Mouse (Mus musculus): ENCODE measurements at regions not wholly inside any gene's neighbourhood (a gene's known extent, or its start where the extent isn't known, plus 50 kb on each side); places are given as distances from the start of the nearest gene placed in this dataset.

GRCm38 (mm10) chr3:17799120-17799519 lies 149.1 kb upstream of the Cypt12 start:
- Histone ChIP-seq H3K9ac (no peak overlapping the region), H3K4me3 (replicated peaks) (no peak overlapping the region), H3K4me1 (peaks cover 8% of the 10 kb centered on the region), H3K9me3 (replicated peaks) (no peaks in the 10 kb centered on the region), H3K27ac (replicated peaks) (no peak overlapping the region), H3K27me3 (peaks cover 33% of the 10 kb centered on the region), H3K4me2 (replicated peaks) (no peak overlapping the region), H3K36me3 (no peaks in the 10 kb centered on the region)
- ATAC-seq (ENCODE audit: insufficient number of reproducible peaks, low FRiP score, low TSS enrichment, low read depth) = no peak
- 53% methylated on average over 6 of the region's 6 CpGs for WGBS

- Histone ChIP-seq H3K27ac (replicated peaks) (no peak overlapping the region), H3K36me3 (no peaks in the 10 kb centered on the region), H3K9me3 (replicated peaks) (no peaks in the 10 kb centered on the region), H3K4me1 (no peaks in the 10 kb centered on the region), H3K9ac (no peak overlapping the region), H3K4me3 (replicated peaks) (no peak overlapping the region), H3K4me2 (replicated peaks) (no peak overlapping the region), H3K27me3 (peaks cover 17% of the 10 kb centered on the region)
- WGBS = 65% methylated on average over 2 of the region's 2 CpGs
- ATAC-seq (ENCODE audit: insufficient number of reproducible peaks, low FRiP score, low TSS enrichment, low read depth) = no peak
These were observed 147.4 kb upstream of the Cypt12 start for GRCm38 (mm10) chr3:17800810-17801209.

- Histone ChIP-seq H3K9me3 (replicated peaks) (no peaks in the 10 kb centered on the region), H3K27me3 (peaks cover 10% of the 10 kb centered on the region), H3K27ac (replicated peaks) (no peak overlapping the region), H3K9ac (no peak overlapping the region), H3K4me2 (replicated peaks) (no peak overlapping the region), H3K4me1 (no peaks in the 10 kb centered on the region), H3K36me3 (no peaks in the 10 kb centered on the region), H3K4me3 (replicated peaks) (no peak overlapping the region)
- 79% methylated on average over 5 of the region's 5 CpGs for WGBS
- ATAC-seq (ENCODE audit: insufficient number of reproducible peaks, low FRiP score, low TSS enrichment, low read depth) = no peak
These were observed 146.7 kb upstream of the Cypt12 start for GRCm38 (mm10) chr3:17801479-17801878.

GRCm38 (mm10) chr3:17805185-17805584 lies 143.0 kb upstream of the Cypt12 start:
- no peaks in the 10 kb centered on the region for H3K4me1 ChIP-seq
- H3K36me3 ChIP-seq = no peaks in the 10 kb centered on the region
- WGBS = 52% methylated on average over 1 of the region's 1 CpGs
- H3K9ac ChIP-seq = no peak overlapping the region
- H3K27me3 ChIP-seq = no peaks in the 10 kb centered on the region
- H3K4me2 ChIP-seq (replicated peaks) = no peak overlapping the region
- H3K4me3 ChIP-seq (replicated peaks) = no peak overlapping the region
- no peaks in the 10 kb centered on the region for H3K9me3 ChIP-seq (replicated peaks)
- H3K27ac ChIP-seq (replicated peaks) = no peak overlapping the region
- ATAC-seq (ENCODE audit: insufficient number of reproducible peaks, low FRiP score, low TSS enrichment, low read depth) = no peak

GRCm38 (mm10) chr3:17811290-17811689 lies 136.9 kb upstream of the Cypt12 start:
- Histone ChIP-seq H3K27me3 (no peaks in the 10 kb centered on the region), H3K9me3 (replicated peaks) (no peaks in the 10 kb centered on the region), H3K4me3 (replicated peaks) (no peak overlapping the region), H3K27ac (replicated peaks) (no peak overlapping the region), H3K4me2 (replicated peaks) (no peak overlapping the region), H3K36me3 (no peaks in the 10 kb centered on the region), H3K9ac (no peak overlapping the region), H3K4me1 (no peaks in the 10 kb centered on the region)
- no peak for ATAC-seq (ENCODE audit: insufficient number of reproducible peaks, low FRiP score, low TSS enrichment, low read depth)
- WGBS = 54% methylated on average over 6 of the region's 6 CpGs

- Histone ChIP-seq H3K4me2 (replicated peaks) (no peak overlapping the region), H3K9me3 (replicated peaks) (no peaks in the 10 kb centered on the region), H3K27me3 (no peaks in the 10 kb centered on the region), H3K4me3 (replicated peaks) (no peak overlapping the region), H3K9ac (no peak overlapping the region), H3K27ac (replicated peaks) (no peak overlapping the region), H3K36me3 (no peaks in the 10 kb centered on the region), H3K4me1 (no peaks in the 10 kb centered on the region)
- 63% methylated on average over 3 of the region's 3 CpGs for WGBS
- ATAC-seq (ENCODE audit: insufficient number of reproducible peaks, low FRiP score, low TSS enrichment, low read depth) = no peak
These were observed 124.0 kb upstream of the Cypt12 start for GRCm38 (mm10) chr3:17824201-17824600.

- Histone ChIP-seq H3K4me3 (replicated peaks) (no peak overlapping the region), H3K4me1 (no peaks in the 10 kb centered on the region), H3K27ac (replicated peaks) (no peak overlapping the region), H3K9me3 (replicated peaks) (no peaks in the 10 kb centered on the region), H3K36me3 (no peaks in the 10 kb centered on the region), H3K27me3 (no peaks in the 10 kb centered on the region), H3K4me2 (replicated peaks) (no peak overlapping the region), H3K9ac (no peak overlapping the region)
- ATAC-seq (ENCODE audit: insufficient number of reproducible peaks, low FRiP score, low TSS enrichment, low read depth) = no peak
- 49% methylated on average over 4 of the region's 4 CpGs for WGBS
These were observed 123.5 kb upstream of the Cypt12 start for GRCm38 (mm10) chr3:17824662-17825061.

GRCm38 (mm10) chr3:17825254-17825890 lies 122.8 kb upstream of the Cypt12 start:
- ATAC-seq (ENCODE audit: insufficient number of reproducible peaks, low FRiP score, low TSS enrichment, low read depth) = no peak
- no peaks in the 10 kb centered on the region for H3K36me3 ChIP-seq
- H3K27ac ChIP-seq (replicated peaks) = no peak overlapping the region
- no peaks in the 10 kb centered on the region for H3K9me3 ChIP-seq (replicated peaks)
- H3K4me1 ChIP-seq = no peaks in the 10 kb centered on the region
- no peaks in the 10 kb centered on the region for H3K27me3 ChIP-seq
- no peak overlapping the region for H3K4me2 ChIP-seq (replicated peaks)
- no peak overlapping the region for H3K4me3 ChIP-seq (replicated peaks)
- 55% methylated on average over 3 of the region's 3 CpGs for WGBS
- H3K9ac ChIP-seq = no peak overlapping the region

- no peak overlapping the region for H3K9ac ChIP-seq
- no peaks in the 10 kb centered on the region for H3K9me3 ChIP-seq (replicated peaks)
- H3K4me2 ChIP-seq (replicated peaks) = no peak overlapping the region
- WGBS = 25% methylated on average over 1 of the region's 1 CpGs
- H3K36me3 ChIP-seq = no peaks in the 10 kb centered on the region
- H3K4me1 ChIP-seq = no peaks in the 10 kb centered on the region
- H3K27me3 ChIP-seq = no peaks in the 10 kb centered on the region
- H3K4me3 ChIP-seq (replicated peaks) = no peak overlapping the region
- H3K27ac ChIP-seq (replicated peaks) = no peak overlapping the region
- ATAC-seq (ENCODE audit: insufficient number of reproducible peaks, low FRiP score, low TSS enrichment, low read depth) = no peak
These were observed 113.5 kb upstream of the Cypt12 start for GRCm38 (mm10) chr3:17834706-17835105.

GRCm38 (mm10) chr3:17847609-17848008 lies 100.6 kb upstream of the Cypt12 start:
- no peak for ATAC-seq (ENCODE audit: insufficient number of reproducible peaks, low FRiP score, low TSS enrichment, low read depth)
- Histone ChIP-seq H3K4me3 (replicated peaks) (no peak overlapping the region), H3K9ac (no peak overlapping the region), H3K36me3 (no peaks in the 10 kb centered on the region), H3K4me2 (replicated peaks) (no peak overlapping the region), H3K27me3 (no peaks in the 10 kb centered on the region), H3K4me1 (no peaks in the 10 kb centered on the region), H3K27ac (replicated peaks) (no peak overlapping the region), H3K9me3 (replicated peaks) (no peaks in the 10 kb centered on the region)
- WGBS = 71% methylated on average over 7 of the region's 7 CpGs

- no peak for ATAC-seq (ENCODE audit: insufficient number of reproducible peaks, low FRiP score, low TSS enrichment, low read depth)
- H3K4me3 ChIP-seq (replicated peaks) = no peak overlapping the region
- no peaks in the 10 kb centered on the region for H3K27me3 ChIP-seq
- H3K9me3 ChIP-seq (replicated peaks) = no peaks in the 10 kb centered on the region
- H3K4me2 ChIP-seq (replicated peaks) = no peak overlapping the region
- no peaks in the 10 kb centered on the region for H3K4me1 ChIP-seq
- no peaks in the 10 kb centered on the region for H3K36me3 ChIP-seq
- no peak overlapping the region for H3K9ac ChIP-seq
- no peak overlapping the region for H3K27ac ChIP-seq (replicated peaks)
These were observed 100.0 kb upstream of the Cypt12 start for GRCm38 (mm10) chr3:17848181-17848580.

- no peak overlapping the region for H3K4me2 ChIP-seq (replicated peaks)
- WGBS = 59% methylated on average over 3 of the region's 3 CpGs
- no peak overlapping the region for H3K9ac ChIP-seq
- H3K4me1 ChIP-seq = no peaks in the 10 kb centered on the region
- no peaks in the 10 kb centered on the region for H3K27me3 ChIP-seq
- no peak overlapping the region for H3K27ac ChIP-seq (replicated peaks)
- H3K4me3 ChIP-seq (replicated peaks) = no peak overlapping the region
- H3K36me3 ChIP-seq = no peaks in the 10 kb centered on the region
- ATAC-seq (ENCODE audit: insufficient number of reproducible peaks, low FRiP score, low TSS enrichment, low read depth) = no peak
- H3K9me3 ChIP-seq (replicated peaks) = no peaks in the 10 kb centered on the region
These were observed 85.8 kb upstream of the Cypt12 start for GRCm38 (mm10) chr3:17862367-17862766.

Data from embryonic facial prominence, embryonic 15.5 days (tissue).